Mouse (Mus musculus) ES-E14 (cell line): ENCODE results near the gene Thbs1.

Experiments
- CHD2 ChIP-seq: IDR thresholded peaks from 2 replicates; pipeline ENCODE4 v1.6.1; 2014; ENCODE audit warnings: mild to moderate bottlenecking, low read depth, low read length, inconsistent platforms
- HCFC1 ChIP-seq: IDR thresholded peaks from 2 replicates; pipeline ENCODE4 v1.6.1; 2012; ENCODE audit warnings: low read length, inconsistent platforms, borderline replicate concordance; ENCODE audit not compliant: insufficient read depth
- MAFK ChIP-seq: IDR thresholded peaks from 2 replicates; pipeline ENCODE4 v1.6.1; 2014; ENCODE audit warnings: mild to moderate bottlenecking, low read depth, low read length, inconsistent platforms; ENCODE audit not compliant: insufficient read depth
- ZC3H11A ChIP-seq: IDR thresholded peaks from 2 replicates; pipeline ENCODE4 v1.6.1; 2012; ENCODE audit warnings: low read depth, mild to moderate bottlenecking, inconsistent platforms, low read length, borderline replicate concordance
- ZNF384 ChIP-seq: IDR thresholded peaks from 2 replicates; pipeline ENCODE4 v1.6.1; 2012; ENCODE audit warnings: low read depth, low read length, inconsistent platforms

- TF ChIP-seq HCFC1 = no peak
- no peak for TF ChIP-seq CHD2
- TF ChIP-seq MAFK = no peak
- TF ChIP-seq ZNF384 = no peak
- TF ChIP-seq ZC3H11A = no peak
Observed at GRCm38 (mm10) chr2:118118515-118118914, 6.8 kb downstream of the Thbs1 start.
